Mouse (Mus musculus) MEL (cell line): ENCODE data around the gene Lrrfip2. TPM values are rescaled to one million over a fixed set of nuclear protein-coding genes. Genes with fewer than 3 reads are reported as not detected.

Experiments
- DNase-seq: peaks from one replicate; pipeline ENCODE4 v3.0.0; 2011; ENCODE audit warnings: low read depth, low spot score
- H3K27ac ChIP-seq: 2 replicates; pipeline ENCODE4 v1.5.1; 2012; ENCODE audit warnings: low read depth, mild to moderate bottlenecking, control low read depth, low read length, moderate library complexity; ENCODE audit not compliant: control insufficient read depth
- H3K27me3 ChIP-seq, 2 experiments: fragments of 150-350 bp in 1 of 2; sonication (generic) in 1 of 2; 2 replicates each; pipeline ENCODE4 v1.6.1; 2012; ENCODE audit warnings: low read length in 2 of 2, mild to moderate bottlenecking in 2 of 2, improper control_type of control experiment in 1 of 2, moderate library complexity in 1 of 2; ENCODE audit not compliant: insufficient read depth in 2 of 2, control insufficient read depth in 1 of 2
- H3K36me3 ChIP-seq, 2 experiments: 2 replicates each; pipeline ENCODE4 v1.6.1; 2012 to 2014; ENCODE audit warnings: low read length in 2 of 2, improper control_type of control experiment in 1 of 2, inconsistent platforms in 1 of 2, mild to moderate bottlenecking in 1 of 2; ENCODE audit not compliant: insufficient read depth in 2 of 2, control insufficient read depth in 1 of 2
- H3K4me1 ChIP-seq, 2 experiments: fragments of 150-350 bp in 1 of 2; sonication (generic) in 1 of 2; 2 replicates each; pipeline ENCODE4 v1.6.1; 2012; ENCODE audit warnings: low read length in 2 of 2, improper control_type of control experiment in 1 of 2, mild to moderate bottlenecking in 1 of 2; ENCODE audit not compliant: insufficient read depth in 2 of 2, control insufficient read depth in 1 of 2
- H3K4me3 ChIP-seq, 2 experiments: fragments of 150-350 bp in 1 of 2; sonication (generic) in 1 of 2; 2 replicates each; pipeline ENCODE4 v1.5.1; 2012; ENCODE audit warnings: low read depth in 2 of 2, low read length in 2 of 2, mild to moderate bottlenecking in 2 of 2, moderate library complexity in 2 of 2, control low read depth in 1 of 2, improper control_type of control experiment in 1 of 2; ENCODE audit not compliant: control insufficient read depth in 1 of 2, insufficient read depth in 1 of 2
- H3K79me2 ChIP-seq: 2 replicates; pipeline ENCODE4 v1.6.1; 2012; ENCODE audit warnings: mild to moderate bottlenecking, low read length, moderate library complexity; ENCODE audit not compliant: control insufficient read depth, poor library complexity, insufficient read depth
- H3K9ac ChIP-seq: 2 replicates; pipeline ENCODE4 v1.6.1; 2012; ENCODE audit warnings: low read depth, mild to moderate bottlenecking, control low read depth, low read length, moderate library complexity; ENCODE audit not compliant: control insufficient read depth, poor library complexity, severe bottlenecking
- H3K9me3 ChIP-seq: fragments of 150-350 bp; sonication (generic); replicated peaks from 2 replicates; pipeline ENCODE4 v1.6.1; 2012; ENCODE audit warnings: mild to moderate bottlenecking, low read length, improper control_type of control experiment, moderate library complexity; ENCODE audit not compliant: insufficient read depth
- CHD1 ChIP-seq: IDR thresholded peaks from 2 replicates; pipeline ENCODE4 v1.6.1; 2012; ENCODE audit warnings: low read depth, mild to moderate bottlenecking, inconsistent platforms, low read length, improper control_type of control experiment
- EP300 ChIP-seq, 2 experiments: IDR thresholded peaks; 2 replicates each; pipeline ENCODE4 v1.6.1; 2011; ENCODE audit warnings: improper control_type of control experiment in 2 of 2, low read length in 2 of 2, low read depth in 1 of 2, mild to moderate bottlenecking in 1 of 2
- ETS1 ChIP-seq: IDR thresholded peaks from 2 replicates; pipeline ENCODE4 v1.6.1; 2012; ENCODE audit warnings: low read depth, mild to moderate bottlenecking, inconsistent platforms, low read length, improper control_type of control experiment, moderate library complexity
- GATA1 ChIP-seq: IDR thresholded peaks from 2 replicates; pipeline ENCODE4 v1.6.1; 2011; ENCODE audit warnings: low read depth, low read length, improper control_type of control experiment
- KAT2A ChIP-seq: conservative IDR thresholded peaks from 2 replicates; pipeline ENCODE4 v1.6.1; 2012; ENCODE audit warnings: low read depth, low read length, improper control_type of control experiment, inconsistent platforms
- MAFK ChIP-seq: IDR thresholded peaks from 2 replicates; pipeline ENCODE4 v1.6.1; 2011; ENCODE audit warnings: low read depth, mild to moderate bottlenecking, low read length, improper control_type of control experiment, borderline replicate concordance
- MAZ ChIP-seq: IDR thresholded peaks from 2 replicates; pipeline ENCODE4 v1.6.1; 2012; ENCODE audit warnings: low read depth, mild to moderate bottlenecking, inconsistent platforms, low read length, improper control_type of control experiment
- MEF2A ChIP-seq: IDR thresholded peaks from 2 replicates; pipeline ENCODE4 v1.6.1; 2014; ENCODE audit warnings: low read depth, mild to moderate bottlenecking, inconsistent platforms, low read length, improper control_type of control experiment; ENCODE audit not compliant: poor library complexity, insufficient replicate concordance, severe bottlenecking; ENCODE audit errors: extremely low read depth
- MXI1 ChIP-seq: IDR thresholded peaks from 2 replicates; pipeline ENCODE4 v1.6.1; 2011; ENCODE audit warnings: mild to moderate bottlenecking, low read depth, low read length, improper control_type of control experiment
- NELFE ChIP-seq: IDR thresholded peaks from 2 replicates; pipeline ENCODE4 v1.6.1; 2011; ENCODE audit warnings: low read depth, low read length, improper control_type of control experiment
- NRF1 ChIP-seq: IDR thresholded peaks from 2 replicates; pipeline ENCODE4 v1.6.1; 2014; ENCODE audit warnings: low read depth, mild to moderate bottlenecking, inconsistent platforms, low read length, improper control_type of control experiment, moderate library complexity; ENCODE audit not compliant: poor library complexity, insufficient read depth, severe bottlenecking
- POLR2A ChIP-seq, 2 experiments: IDR thresholded peaks; 2 replicates each; pipeline ENCODE4 v1.6.1; 2011 to 2012; ENCODE audit warnings: low read length in 2 of 2, mild to moderate bottlenecking in 2 of 2, control low read depth in 1 of 2, improper control_type of control experiment in 1 of 2, low read depth in 1 of 2, moderate library complexity in 1 of 2; ENCODE audit not compliant: control insufficient read depth in 1 of 2, insufficient read depth in 1 of 2, poor library complexity in 1 of 2
- POLR2AphosphoS5 ChIP-seq: IDR thresholded peaks from 2 replicates; pipeline ENCODE4 v1.6.1; 2012; ENCODE audit warnings: low read depth, borderline replicate concordance, mild to moderate bottlenecking, inconsistent platforms, low read length, moderate library complexity, mixed read lengths
- RCOR1 ChIP-seq: IDR thresholded peaks from 2 replicates; pipeline ENCODE4 v1.6.1; 2012; ENCODE audit warnings: low read depth, mild to moderate bottlenecking, inconsistent platforms, low read length, improper control_type of control experiment
- SIN3A ChIP-seq: IDR thresholded peaks from 2 replicates; pipeline ENCODE4 v1.6.1; 2012; ENCODE audit warnings: low read length, improper control_type of control experiment, inconsistent platforms
- TAL1 ChIP-seq: IDR thresholded peaks from 2 replicates; pipeline ENCODE4 v1.6.1; 2012; ENCODE audit warnings: mild to moderate bottlenecking, inconsistent platforms, low read length, moderate library complexity, mixed read lengths
- TCF12 ChIP-seq: IDR thresholded peaks from 2 replicates; pipeline ENCODE4 v1.6.1; 2014; ENCODE audit warnings: low read depth, mild to moderate bottlenecking, inconsistent platforms, low read length, improper control_type of control experiment, moderate library complexity
- USF2 ChIP-seq, 2 experiments: IDR thresholded peaks; 2 replicates each; pipeline ENCODE4 v1.6.1; 2011 to 2012; ENCODE audit warnings: improper control_type of control experiment in 2 of 2, low read length in 2 of 2, borderline replicate concordance in 1 of 2, inconsistent platforms in 1 of 2, low read depth in 1 of 2, mild to moderate bottlenecking in 1 of 2; ENCODE audit not compliant: insufficient read depth in 1 of 2
- ZC3H11A ChIP-seq: IDR thresholded peaks from 2 replicates; pipeline ENCODE4 v1.6.1; 2012; ENCODE audit warnings: low read depth, mild to moderate bottlenecking, inconsistent platforms, low read length, improper control_type of control experiment
- ZNF384 ChIP-seq: IDR thresholded peaks from 2 replicates; pipeline ENCODE4 v1.6.1; 2012; ENCODE audit warnings: low read depth, mild to moderate bottlenecking, inconsistent platforms, low read length, improper control_type of control experiment
- polyA plus RNA-seq, 2 experiments: library from polyadenylated mRNA; stranded (reverse) in 1 of 2; unstranded in 1 of 2; fragments of >175 nt in 1 of 2; fragments of >200 nt in 1 of 2; gene quantifications; 2 replicates each; pipeline versions ENCODE4 v1.2.1 to v1.2.4; 2012; ENCODE audit warnings: low replicate concordance in 2 of 2, low read depth in 1 of 2; ENCODE audit not compliant: insufficient read length in 2 of 2, insufficient read depth in 1 of 2, missing spikeins in 1 of 2
- total RNA-seq: library from RNA; depleted of rRNA; stranded (reverse); fragments of 300-350 nt; gene quantifications from 2 replicates; pipeline ENCODE4 v1.2.3, GENCODE M21; 2012

Gene Lrrfip2
- total and polyA plus RNA-seq, 3 experiments: 26.0 to 42.7 TPM; not detected in 1

DNA sequence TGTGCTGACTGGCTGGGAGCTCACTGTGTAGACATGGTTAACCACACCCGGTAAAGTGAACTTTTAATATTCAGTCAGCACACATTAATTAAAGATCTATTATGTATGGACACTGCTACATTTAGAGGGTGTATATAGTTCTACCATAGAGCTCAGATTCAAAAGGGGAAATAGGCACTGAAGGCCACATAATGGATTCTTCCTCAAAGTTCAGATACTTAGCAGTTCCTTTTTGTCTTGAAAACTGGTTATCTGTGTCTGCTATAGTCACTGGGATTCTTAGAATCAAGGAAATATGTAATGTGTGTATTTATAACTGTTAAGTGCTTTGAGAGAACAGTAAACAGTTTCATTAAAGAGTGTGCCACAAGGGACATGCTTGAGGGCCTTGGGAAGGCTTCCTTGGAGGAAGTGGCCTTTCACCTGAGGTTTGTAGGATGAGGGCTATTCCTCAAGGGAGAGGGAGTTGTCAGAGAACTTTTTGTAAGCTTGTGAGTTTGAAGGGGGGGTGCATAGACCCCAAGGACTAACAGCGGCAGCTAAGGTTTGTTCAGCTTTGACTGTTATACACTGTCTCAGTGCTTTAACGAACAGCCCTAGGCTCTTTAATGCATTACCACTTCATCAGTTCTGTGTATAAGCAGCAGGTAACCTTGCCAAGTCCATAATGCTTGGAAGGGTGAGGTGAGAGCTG is 28.3 kb downstream of the Lrrfip2 start:
- Histone ChIP-seq H3K36me3 (peaks cover 0 to 26% of the 10 kb centered on the region in 2 experiments; a peak in 2 of 4 replicates), H3K27ac (peak overlapping the region; percentile 31), H3K9me3 (no peaks in the 10 kb centered on the region), H3K4me1 (peaks cover 11 to 20% of the 10 kb centered on the region in 2 experiments), H3K79me2 (no peaks in the 10 kb centered on the region), H3K27me3 (no peaks in the 10 kb centered on the region), H3K4me3 (no peak overlapping the region), H3K9ac (no peak overlapping the region; the same call in 1 of the 2 replicates)
- DNase-seq: peak; percentile 72
- TF ChIP-seq MAFK (no peak), RCOR1 (0 out of 2 replicates have a peak, but pooled peaks have one; percentile 19), GATA1 (0 out of 2 replicates have a peak, but pooled peaks have one; percentile 18), MEF2A (no peak), EP300 (IDR thresholded peaks at IDR 0.05; ENCODE audit: low read depth in 1 of 2, low read length in 2 of 2) (peak; percentile 36 to 60; a peak in 2 of 4 replicates), USF2 (IDR thresholded peaks at IDR 0.05; ENCODE audit: borderline replicate concordance in 1 of 2, insufficient read depth in 1 of 2, low read depth in 1 of 2, low read length in 2 of 2) (no peak), ETS1 (0 out of 2 replicates have a peak, but pooled peaks have one; percentile 17)

- peak; percentile 29 for DNase-seq
- Histone ChIP-seq H3K79me2 (no peaks in the 10 kb centered on the region), H3K9me3 (no peaks in the 10 kb centered on the region), H3K9ac (no peak overlapping the region), H3K4me1 (peaks cover 11 to 20% of the 10 kb centered on the region in 2 experiments), H3K4me3 (no peak overlapping the region), H3K36me3 (peaks cover 0 to 26% of the 10 kb centered on the region in 2 experiments; a peak in 2 of 4 replicates), H3K27me3 (no peaks in the 10 kb centered on the region), H3K27ac (peak overlapping the region; percentile 21)
- TF ChIP-seq POLR2A (IDR thresholded peaks at IDR 0.05; ENCODE audit: control insufficient read depth in 1 of 2, insufficient read depth in 1 of 2, low read depth in 1 of 2, low read length in 2 of 2, poor library complexity in 1 of 2): no peak
- TF ChIP-seq EP300 (IDR thresholded peaks at IDR 0.05; ENCODE audit: low read depth in 1 of 2, low read length in 2 of 2): no peak
- no peak for TF ChIP-seq MXI1
- TF ChIP-seq MEF2A: no peak
- TF ChIP-seq TAL1: no peak
- no peak for TF ChIP-seq MAFK
- TF ChIP-seq NRF1: no peak
- no peak for TF ChIP-seq RCOR1
- no peak for TF ChIP-seq CHD1
- no peak for TF ChIP-seq NELFE
- TF ChIP-seq ZNF384: no peak
- no peak for TF ChIP-seq MAZ
- TF ChIP-seq POLR2AphosphoS5: no peak
- TF ChIP-seq TCF12: no peak
- no peak for TF ChIP-seq KAT2A
- TF ChIP-seq SIN3A: no peak
- TF ChIP-seq ZC3H11A: no peak
- no peak for TF ChIP-seq GATA1
Measured at GRCm38 (mm10) chr9:111146216-111146798, 28.9 kb downstream of the Lrrfip2 start.
